Mouse (Mus musculus) embryonic fibroblast, embryonic 13.5 days (primary cell): ENCODE results near the gene Atxn3. TPM values are rescaled to one million over a fixed set of nuclear protein-coding genes. Genes with fewer than 3 reads are reported as not detected.

ENCODE experiments used
- H3K27ac ChIP-seq: 2 replicates; pipeline ENCODE4 v1.5.1; 2012; ENCODE audit warnings: low read length, control low read depth, inconsistent platforms; ENCODE audit not compliant: insufficient read depth
- H3K4me1 ChIP-seq: 2 replicates; pipeline ENCODE4 v1.6.1; 2011; ENCODE audit warnings: low read length; ENCODE audit not compliant: control insufficient read depth, insufficient read depth
- H3K4me3 ChIP-seq: 2 replicates; pipeline ENCODE4 v1.5.1; 2011; ENCODE audit warnings: mild to moderate bottlenecking, control low read depth, low read length; ENCODE audit not compliant: insufficient read depth
- CTCF ChIP-seq: IDR thresholded peaks from 2 replicates; pipeline ENCODE4 v1.5.1; 2011; ENCODE audit warnings: mild to moderate bottlenecking, control low read depth, low read length, moderate library complexity, borderline replicate concordance; ENCODE audit not compliant: insufficient read depth
- POLR2A ChIP-seq: IDR thresholded peaks from 2 replicates; pipeline ENCODE4 v1.6.1; 2011; ENCODE audit warnings: low read depth, mild to moderate bottlenecking, control low read depth, low read length, moderate library complexity
- polyA plus RNA-seq: library from polyadenylated mRNA; stranded (reverse); fragments of >200 nt; gene quantifications from 2 replicates; pipeline ENCODE4 v1.2.4, GENCODE M21; 2011; ENCODE audit warnings: low read depth; ENCODE audit not compliant: missing spikeins, insufficient read length

The Atxn3 gene
- polyA plus RNA-seq: 13.1 and 15.9 TPM in 2 replicates

- peak within 1 kb of the TSS; percentile 97 for H3K4me3 ChIP-seq
- TF ChIP-seq POLR2A (peak; percentile 75), CTCF (peak; percentile 93)
- H3K4me1 ChIP-seq: no peaks in the 10 kb centered on the region
- H3K27ac ChIP-seq: peak within 1 kb of the TSS; percentile 19; the same call in 1 of the 2 replicates
Observed at GRCm38 (mm10) chr12:101957942-101958544, at the start of gene Atxn3. Gene Atxn3 (minus strand): TSS chr12:101958246.

GRCm38 (mm10) chr12:102000785-102001184 lies 42.7 kb upstream of the Atxn3 start:
- TF ChIP-seq POLR2A (no peak), CTCF (no peak)
- Histone ChIP-seq H3K27ac (no peak overlapping the region), H3K4me3 (no peak overlapping the region)

GRCm38 (mm10) chr12:101998929-101999328 lies 40.9 kb upstream of the Atxn3 start:
- Histone ChIP-seq H3K4me3 (no peak overlapping the region), H3K4me1 (no peaks in the 10 kb centered on the region), H3K27ac (no peak overlapping the region)
- TF ChIP-seq POLR2A (no peak), CTCF (no peak)

More at GRCm38 (mm10) chr12:102000785-102001184, 42.7 kb upstream of the Atxn3 start:
- H3K4me1 ChIP-seq: no peaks in the 10 kb centered on the region

GRCm38 (mm10) chr12:101994576-101995467 lies 36.8 kb upstream of the Atxn3 start:
- Histone ChIP-seq H3K27ac (no peak overlapping the region), H3K4me1 (no peaks in the 10 kb centered on the region), H3K4me3 (no peak overlapping the region)
- TF ChIP-seq CTCF (no peak), POLR2A (no peak)

GRCm38 (mm10) chr12:101987659-101988058 lies 29.6 kb upstream of the Atxn3 start:
- Histone ChIP-seq H3K4me1 (no peaks in the 10 kb centered on the region), H3K27ac (no peak overlapping the region), H3K4me3 (no peak overlapping the region)
- TF ChIP-seq POLR2A (no peak), CTCF (no peak)

- H3K4me3 ChIP-seq: no peak overlapping the region
- TF ChIP-seq POLR2A (no peak), CTCF (no peak)
- H3K4me1 ChIP-seq: no peaks in the 10 kb centered on the region
Observed at GRCm38 (mm10) chr12:101985110-101985509, 27.1 kb upstream of the Atxn3 start.

GRCm38 (mm10) chr12:101982977-101983376 lies 24.9 kb upstream of the Atxn3 start:
- Histone ChIP-seq H3K4me1 (no peaks in the 10 kb centered on the region; the same call in 1 of the 2 replicates), H3K4me3 (no peak overlapping the region), H3K27ac (no peak overlapping the region)
- TF ChIP-seq POLR2A: no peak
- no peak for TF ChIP-seq CTCF

More at GRCm38 (mm10) chr12:101985110-101985509, 27.1 kb upstream of the Atxn3 start:
- no peak overlapping the region for H3K27ac ChIP-seq

GRCm38 (mm10) chr12:101981559-101981958 lies 23.5 kb upstream of the Atxn3 start:
- peaks cover 7% of the 10 kb centered on the region for H3K4me1 ChIP-seq
- TF ChIP-seq POLR2A (no peak), CTCF (no peak)
- no peak overlapping the region for H3K27ac ChIP-seq
- no peak overlapping the region for H3K4me3 ChIP-seq

- Histone ChIP-seq H3K27ac (no peak overlapping the region), H3K4me1 (peaks cover 7% of the 10 kb centered on the region), H3K4me3 (no peak overlapping the region)
- no peak for TF ChIP-seq POLR2A
- no peak for TF ChIP-seq CTCF
Observed at GRCm38 (mm10) chr12:101980266-101980665, 22.2 kb upstream of the Atxn3 start.

GRCm38 (mm10) chr12:101979213-101979750 lies 21.2 kb upstream of the Atxn3 start:
- Histone ChIP-seq H3K4me1 (peaks cover 7% of the 10 kb centered on the region), H3K4me3 (no peak overlapping the region), H3K27ac (no peak overlapping the region)
- no peak for TF ChIP-seq CTCF
- TF ChIP-seq POLR2A: no peak

GRCm38 (mm10) chr12:101978588-101978987 lies 20.5 kb upstream of the Atxn3 start:
- no peak overlapping the region for H3K27ac ChIP-seq
- H3K4me1 ChIP-seq: peaks cover 7% of the 10 kb centered on the region
- TF ChIP-seq CTCF (no peak), POLR2A (no peak)
- no peak overlapping the region for H3K4me3 ChIP-seq
